Mouse (Mus musculus) c-Kit-positive CD71-negative TER-119-negative erythroid progenitor cells, embryonic 14.5 days (primary cell): ENCODE results near the gene Tmem258.

Experiments
- DNase-seq: peaks from one replicate; pipeline ENCODE4 v3.0.0-alpha.2; 2013; ENCODE audit warnings: low read depth

Tmem258 gene

DNA sequence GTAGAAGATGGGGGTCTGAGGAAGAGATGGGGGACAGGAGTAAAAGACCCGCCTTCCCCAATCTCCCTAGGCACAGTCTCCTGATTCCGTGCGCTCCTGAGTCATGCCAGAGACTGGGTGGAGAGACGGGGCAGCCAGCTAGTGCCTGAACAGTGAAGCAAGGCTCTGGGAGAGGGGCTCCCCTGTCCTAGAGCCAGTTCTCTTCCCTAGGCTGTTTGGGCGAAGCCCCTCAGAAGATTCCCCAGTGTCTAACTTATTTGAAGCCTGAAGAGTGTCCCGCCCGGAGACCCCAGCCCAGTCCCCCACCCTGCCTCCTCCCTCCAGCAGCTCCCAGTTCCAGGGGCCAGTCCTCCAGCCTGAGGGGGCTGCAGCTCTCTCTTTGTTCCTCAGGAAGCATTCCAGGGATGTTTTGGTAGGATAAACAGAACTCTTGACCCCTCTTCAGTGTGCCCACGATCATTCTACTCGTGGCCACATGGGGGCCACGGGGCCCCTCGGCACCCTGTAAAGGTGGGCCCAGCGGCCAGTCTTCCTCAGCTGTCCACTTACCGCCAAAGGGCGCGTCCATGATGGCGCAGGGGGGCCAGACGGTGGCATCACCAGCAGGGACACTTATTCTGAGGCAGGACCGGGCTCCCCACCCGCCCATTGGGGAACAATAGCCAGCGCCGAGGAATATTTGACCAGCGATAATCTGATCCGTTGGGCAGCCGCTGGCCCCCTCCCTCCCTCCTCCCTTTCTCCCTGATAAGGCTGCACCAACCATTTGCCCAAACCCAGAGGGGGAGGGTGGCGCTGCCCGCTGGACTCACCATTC is 21.0 kb downstream of the Tmem258 start:
- no peak for DNase-seq

DNA sequence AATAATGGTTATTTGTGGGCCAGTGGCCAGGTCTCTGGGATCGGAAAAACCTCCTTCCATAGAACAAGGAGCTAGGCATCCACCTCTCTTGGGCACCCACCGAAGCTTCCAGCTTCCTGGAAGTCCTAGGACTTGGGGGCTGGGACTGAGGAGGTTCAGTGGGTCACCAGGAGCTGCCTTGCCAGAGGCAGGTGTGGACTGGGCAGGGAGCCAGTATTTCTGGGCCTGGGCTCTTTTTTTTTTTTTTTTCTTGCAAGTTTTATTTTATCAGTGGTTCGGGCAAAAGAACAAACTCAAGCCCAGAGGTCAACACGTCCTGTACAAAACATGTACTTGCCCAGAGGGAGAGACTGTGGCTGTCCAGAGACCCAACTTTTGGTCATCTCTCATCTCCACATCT is 22.0 kb downstream of the Tmem258 start:
- DNase-seq: no peak

DNA sequence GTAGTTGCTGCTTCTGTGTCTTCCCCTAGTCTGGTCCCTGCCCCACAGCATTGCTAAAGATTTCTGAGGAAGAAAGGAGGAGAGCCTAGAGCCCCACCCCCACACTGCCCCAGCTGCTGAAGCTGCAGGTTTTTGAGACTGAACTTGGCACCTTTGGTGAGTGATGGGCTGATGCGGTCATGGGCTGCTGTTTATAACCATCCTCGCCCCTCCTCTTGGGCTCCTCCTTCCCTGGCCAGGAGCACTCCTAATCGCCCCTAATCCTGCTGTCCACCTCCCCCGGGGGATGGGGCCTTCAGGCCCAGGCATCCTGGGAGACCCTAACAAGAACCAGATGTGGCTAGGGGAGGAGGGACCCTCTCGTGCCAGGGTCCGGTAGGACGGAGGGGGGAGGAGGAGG is 27.2 kb downstream of the Tmem258 start:
- no peak for DNase-seq

DNA sequence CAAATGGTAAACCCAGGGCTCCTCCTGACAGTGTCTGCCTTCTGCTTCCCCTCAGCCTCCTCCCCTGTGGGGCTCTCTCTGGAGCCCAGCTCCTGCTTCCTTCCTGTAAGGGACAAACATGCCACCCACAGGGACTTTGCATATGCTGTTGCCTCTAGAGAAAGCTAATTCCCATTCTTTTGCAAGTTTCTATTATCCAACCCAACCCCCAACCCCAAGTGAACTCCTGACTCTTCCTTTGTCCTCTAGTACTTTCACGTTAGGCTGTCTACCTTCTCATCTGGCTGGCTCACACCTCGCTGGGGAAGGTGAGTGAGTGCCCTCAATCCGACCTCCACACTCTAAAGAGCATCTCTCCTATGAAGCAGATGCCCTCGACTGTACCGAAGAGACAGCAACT is 28.1 kb downstream of the Tmem258 start:
- no peak for DNase-seq

DNA sequence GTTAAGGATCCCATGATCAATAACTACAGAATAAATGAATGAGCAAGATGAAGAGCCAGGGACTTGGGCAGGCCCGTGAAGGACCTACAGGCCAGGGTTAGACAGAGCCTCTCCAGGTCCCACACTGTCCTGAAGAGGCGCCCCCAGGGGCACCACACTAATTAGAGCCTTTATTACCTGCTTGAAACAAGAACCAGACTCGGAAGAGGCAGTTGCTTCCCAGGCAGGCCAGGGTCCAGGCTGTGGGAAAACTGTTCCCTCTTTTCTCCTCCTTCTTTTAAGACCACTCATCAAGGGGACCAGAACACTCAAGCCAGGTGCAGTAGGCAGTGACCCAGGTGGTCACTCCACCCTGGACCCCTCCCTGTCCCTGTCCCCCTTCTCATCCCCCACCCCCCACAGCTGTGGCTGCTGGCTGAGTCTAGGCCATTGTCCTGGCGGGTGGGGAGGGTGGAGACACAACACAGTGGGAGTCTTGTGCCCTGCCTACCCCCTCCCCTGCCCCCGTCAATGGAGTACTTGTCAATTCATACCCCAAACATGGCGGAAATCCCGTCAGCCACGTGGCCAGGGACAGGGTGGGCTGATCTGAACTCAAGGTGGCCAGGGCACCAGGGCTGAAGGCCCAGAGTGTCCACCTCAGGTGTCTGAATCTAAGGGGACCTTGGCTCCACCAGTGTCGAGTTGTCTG is 28.7 kb downstream of the Tmem258 start:
- no peak for DNase-seq

DNA sequence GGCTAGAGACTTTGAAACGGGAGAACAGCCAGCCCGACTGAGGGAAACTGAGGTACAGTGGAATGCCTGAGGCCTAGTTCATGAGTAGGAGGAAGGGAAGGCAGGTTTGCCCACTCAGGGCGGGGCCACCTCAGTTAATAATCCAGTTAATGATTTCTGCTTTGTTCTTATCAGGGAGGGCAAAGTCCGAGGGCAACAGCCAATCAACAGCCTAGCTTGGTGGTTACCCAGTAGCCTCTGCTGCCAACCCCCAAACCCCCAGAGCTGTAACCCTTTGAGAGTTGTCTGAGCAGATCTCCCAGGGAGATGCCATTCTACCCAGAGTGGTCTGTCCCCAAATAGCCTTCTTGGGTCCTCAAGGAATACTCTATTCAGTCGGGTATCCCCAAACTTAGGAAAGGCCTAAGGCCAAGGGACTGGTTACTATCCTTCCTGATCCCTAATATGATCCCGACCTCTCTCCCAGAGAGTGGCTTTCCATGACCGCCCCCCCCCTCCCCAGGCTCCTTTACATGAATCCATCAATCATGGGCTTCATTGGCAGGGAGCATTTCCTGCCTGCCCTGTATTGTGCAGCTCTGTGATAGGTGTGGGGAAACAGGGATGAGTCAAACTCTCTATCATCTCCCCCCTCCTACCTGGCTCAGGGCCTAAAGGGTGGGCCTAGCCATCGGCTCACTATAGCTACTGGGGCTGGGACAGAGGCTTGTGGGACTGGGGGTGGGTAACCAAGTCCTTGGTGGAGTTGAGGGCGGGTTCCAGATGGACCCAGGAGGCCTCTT is 32.2 kb downstream of the Tmem258 start:
- DNase-seq: no peak

DNA sequence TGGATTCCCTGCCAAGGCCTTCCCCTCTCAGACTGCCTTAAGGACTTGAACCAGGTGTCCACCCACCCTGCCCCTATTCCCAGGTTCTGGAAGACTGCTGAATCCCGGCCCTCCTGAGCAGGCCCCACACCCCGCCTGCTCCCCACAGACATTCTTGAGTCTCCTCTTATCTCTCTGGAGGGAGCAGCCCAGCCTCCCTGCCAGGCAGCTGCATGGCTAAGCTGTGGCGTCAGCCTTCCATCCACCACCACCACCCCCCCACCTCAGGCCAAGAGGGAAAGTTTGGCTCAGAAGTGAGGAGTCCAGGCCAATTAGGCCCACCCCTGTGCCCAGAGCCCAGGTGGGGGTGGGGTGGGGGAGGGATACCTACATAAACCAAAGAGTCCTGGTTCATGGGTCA is 34.7 kb downstream of the Tmem258 start:
- no peak for DNase-seq

DNA sequence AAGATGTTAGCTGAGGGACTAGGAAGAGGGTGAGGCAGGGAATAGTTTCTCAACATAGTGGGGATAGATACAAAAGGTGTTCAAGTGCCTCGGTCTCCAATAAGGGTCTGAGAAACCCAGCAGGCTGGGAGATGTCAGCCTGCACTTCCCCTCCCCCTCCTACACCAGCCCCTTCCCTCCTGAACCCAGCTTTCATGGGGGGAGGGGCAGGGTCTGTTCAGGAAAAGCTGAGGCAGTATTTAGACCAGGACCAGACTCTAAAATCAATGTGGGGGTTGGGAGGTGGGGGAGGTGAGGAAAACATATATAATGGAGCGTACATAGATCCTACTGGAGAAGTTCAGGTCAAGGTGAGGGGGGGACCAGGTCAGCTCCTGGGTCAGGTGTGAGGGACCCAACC is 35.6 kb downstream of the Tmem258 start:
- no peak for DNase-seq

DNA sequence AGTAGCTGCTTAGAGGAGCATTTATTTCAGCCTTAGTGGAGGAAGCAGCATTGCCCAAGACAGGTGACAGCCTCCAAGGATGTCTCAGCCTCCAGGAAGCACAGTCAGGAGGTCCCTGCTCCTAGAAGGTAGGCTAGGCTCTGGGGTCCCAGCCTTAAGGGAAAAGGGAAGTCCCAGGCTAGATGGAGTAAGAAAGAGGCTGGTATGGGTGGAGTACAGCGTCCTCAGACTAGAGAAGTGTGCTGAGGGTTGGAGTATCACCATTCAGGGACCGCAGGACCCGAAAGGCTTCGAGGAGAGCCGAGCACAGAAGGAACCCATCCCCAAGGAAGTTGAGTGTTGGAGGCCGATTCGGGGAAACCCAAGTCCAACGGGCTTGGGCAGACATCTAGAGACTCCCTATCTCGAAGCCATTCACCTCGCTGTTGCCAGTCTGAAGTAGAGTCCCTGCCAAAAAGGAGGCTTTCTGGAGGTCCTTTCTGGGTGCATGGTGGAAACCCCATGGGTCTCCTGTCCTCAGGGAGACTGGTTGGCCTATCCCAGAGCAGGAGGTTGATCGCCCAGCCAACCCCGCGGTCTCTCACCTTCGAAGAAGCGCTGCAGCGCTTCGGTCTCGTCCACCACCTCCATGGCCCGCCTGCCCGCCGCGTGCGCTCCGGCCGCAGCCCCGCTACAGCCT is 36.3 kb downstream of the Tmem258 start:
- DNase-seq: no peak

DNA sequence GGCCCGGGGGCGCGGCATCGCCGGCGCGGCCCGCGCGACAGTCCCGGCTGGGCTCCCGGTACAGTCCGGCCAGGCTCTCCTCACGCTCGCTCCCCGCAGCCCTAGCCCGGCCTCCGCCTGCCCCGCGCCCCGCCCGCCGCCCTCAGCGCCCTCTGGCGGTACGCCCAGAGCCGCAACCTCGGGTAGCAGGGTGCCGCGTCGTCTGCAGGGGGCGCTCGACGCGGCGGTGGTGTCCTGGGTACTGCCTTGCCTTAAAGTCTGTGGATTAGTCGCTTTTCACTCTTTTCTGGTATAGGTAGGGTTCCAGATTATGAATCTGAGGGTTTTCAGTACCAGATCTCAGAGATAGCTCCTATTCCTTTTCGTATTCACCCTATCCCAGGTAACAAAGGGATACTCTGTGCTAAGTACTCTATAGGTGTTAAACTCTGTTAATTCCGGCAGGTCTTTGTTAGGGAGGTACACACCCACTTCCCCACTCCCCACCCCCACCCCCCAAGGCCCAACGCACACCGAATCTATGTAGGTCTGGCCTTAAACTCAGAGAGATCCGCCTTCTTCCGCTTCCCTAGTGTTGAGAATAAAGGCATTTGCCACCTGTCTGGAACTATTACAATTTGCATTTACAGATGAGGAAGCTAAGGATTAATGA is 37.0 kb downstream of the Tmem258 start, which contains the start of gene Myrf:
Gene Myrf (minus strand): TSS at position 95 of the 652 bp plus-strand sequence.
- DNase-seq: peak; percentile 65

DNA sequence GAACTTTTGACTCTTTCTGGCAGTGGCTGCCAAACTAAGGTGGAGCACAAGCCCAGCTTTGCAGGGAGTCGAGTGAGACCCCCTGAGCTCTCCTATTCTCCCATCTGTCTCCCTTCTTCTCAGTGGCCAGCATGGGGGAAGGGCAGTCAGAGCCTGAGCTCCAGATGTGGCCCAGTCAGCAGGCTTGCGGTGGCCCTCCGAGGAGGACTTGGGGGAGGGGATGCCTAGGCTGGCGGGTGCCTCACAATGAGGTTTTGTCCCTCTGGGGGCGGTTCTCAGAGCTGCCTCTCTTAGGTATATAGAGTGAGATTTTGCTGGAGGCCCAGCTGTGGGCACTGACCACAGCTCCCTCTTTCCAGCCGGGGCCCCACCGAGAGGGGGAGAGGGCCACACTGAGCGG is 39.1 kb downstream of the Tmem258 start:
- DNase-seq: no peak

DNA sequence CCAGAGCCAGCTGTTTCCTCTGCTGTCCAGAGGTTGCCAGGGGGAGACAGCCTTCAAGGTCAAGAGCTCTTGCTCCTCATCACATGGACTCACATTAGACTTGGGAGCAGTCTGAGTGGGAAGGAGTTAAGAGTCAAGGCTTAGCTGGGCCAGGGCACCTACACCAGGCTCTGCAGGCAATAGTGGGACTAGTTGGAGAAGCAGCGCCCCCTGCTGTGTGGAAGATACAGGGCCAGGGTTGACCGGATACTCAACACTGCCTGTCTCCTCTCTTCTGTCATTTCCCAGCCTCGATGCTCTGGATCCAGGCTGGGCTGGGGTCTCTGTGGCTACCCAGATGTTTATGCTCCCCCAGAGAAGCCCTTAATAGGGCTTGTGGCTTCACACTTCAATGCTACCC is 40.4 kb downstream of the Tmem258 start:
- DNase-seq: peak; percentile 53

DNA sequence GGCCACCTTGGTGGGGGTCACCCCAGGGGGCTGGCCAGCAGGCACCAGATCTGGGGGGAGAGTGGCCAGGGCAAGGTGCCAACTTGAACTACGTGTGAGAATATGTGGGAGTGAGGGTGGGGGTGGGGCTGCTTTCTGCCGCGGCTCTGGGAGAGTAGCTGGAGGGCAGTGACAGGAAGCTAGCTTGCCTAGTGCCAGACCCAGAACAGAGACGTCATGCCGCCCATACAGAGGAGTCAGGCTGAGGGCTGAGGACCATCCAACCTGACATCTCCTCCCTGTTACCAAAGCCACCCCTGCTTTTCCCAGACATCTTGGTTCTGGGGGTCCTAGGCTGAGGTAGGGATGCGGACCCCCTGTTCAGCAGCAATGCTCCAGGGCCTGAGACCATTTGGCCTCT is 43.4 kb downstream of the Tmem258 start:
- no peak for DNase-seq

DNA sequence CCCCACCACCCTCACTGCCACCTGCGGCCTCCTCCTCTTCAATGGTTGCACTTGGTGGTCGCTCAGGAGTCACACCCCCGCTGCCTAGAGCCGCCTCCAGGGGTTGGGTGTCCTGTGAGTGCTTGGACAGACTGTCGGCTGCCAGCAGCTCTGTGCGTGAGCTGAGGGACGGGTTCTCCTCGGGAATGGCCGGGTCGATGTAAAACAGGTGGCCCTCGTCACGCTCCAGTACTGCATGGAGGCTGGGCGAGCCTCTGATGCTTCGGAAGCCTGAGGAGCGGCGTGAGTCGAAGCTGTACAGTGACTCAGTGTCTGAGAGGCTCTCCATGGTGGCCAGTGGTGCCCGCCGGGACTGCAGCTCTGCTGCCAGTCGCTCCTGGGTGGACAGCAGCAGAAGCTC is 44.3 kb downstream of the Tmem258 start:
- no peak for DNase-seq
